Mouse (Mus musculus) neural tube, embryonic 12.5 days (tissue): ENCODE measurements around the gene Rnf25. TPM values are rescaled to one million over a fixed set of nuclear protein-coding genes. Genes with fewer than 3 reads are reported as not detected.

ENCODE experiments used
- ATAC-seq: fragments of 200-750 bp; cut with Nextera tagmentation; 2 replicates; pipeline ENCODE4 v1.8.0; 2017; ENCODE audit warnings: low read depth, mild to moderate bottlenecking, moderate TSS enrichment, moderate library complexity; ENCODE audit not compliant: low FRiP score
- H3K27ac ChIP-seq: fragments of 300-500 bp; sonication (generic); 2 replicates; pipeline ENCODE4 v1.5.1; 2016
- H3K27me3 ChIP-seq: fragments of 300-500 bp; sonication (generic); replicated peaks from 2 replicates; pipeline ENCODE4 v1.6.1; 2016; ENCODE audit warnings: mild to moderate bottlenecking
- H3K36me3 ChIP-seq: fragments of 300-500 bp; sonication (generic); 2 replicates; pipeline ENCODE4 v1.6.1; 2016; ENCODE audit warnings: mild to moderate bottlenecking
- H3K4me1 ChIP-seq: fragments of 300-500 bp; sonication (generic); 2 replicates; pipeline ENCODE4 v1.6.1; 2016
- H3K4me2 ChIP-seq: fragments of 300-500 bp; sonication (generic); replicated peaks from 2 replicates; pipeline ENCODE4 v1.6.1; 2016; ENCODE audit warnings: mild to moderate bottlenecking
- H3K4me3 ChIP-seq: fragments of 300-500 bp; sonication (generic); 2 replicates; pipeline ENCODE4 v1.5.1; 2016
- H3K9ac ChIP-seq: fragments of 300-500 bp; sonication (generic); 2 replicates; pipeline ENCODE4 v1.6.1; 2016; ENCODE audit warnings: mild to moderate bottlenecking
- H3K9me3 ChIP-seq: fragments of 300-500 bp; sonication (generic); 2 replicates; pipeline ENCODE4 v1.6.1; 2016; ENCODE audit warnings: mild to moderate bottlenecking
- WGBS: fragments of 180-500 bp; shearing (Covaris S2); methylation state at CpG from one replicate; pipeline ENCODE4 v1.1.7; 2016; 5-methylcytosine and 5-hydroxymethylcytosine counted together
- polyA plus RNA-seq: library from polyadenylated mRNA; unstranded; fragments of >200 nt; fragmentation: Nextera tagmentation; extraction: Ambion mirVana; gene quantifications from 2 replicates; pipeline ENCODE4 v1.2.1, GENCODE M21; 2016

The Rnf25 gene
- polyA plus RNA-seq, result 35.5 and 37.8 TPM in 2 replicates

DNA sequence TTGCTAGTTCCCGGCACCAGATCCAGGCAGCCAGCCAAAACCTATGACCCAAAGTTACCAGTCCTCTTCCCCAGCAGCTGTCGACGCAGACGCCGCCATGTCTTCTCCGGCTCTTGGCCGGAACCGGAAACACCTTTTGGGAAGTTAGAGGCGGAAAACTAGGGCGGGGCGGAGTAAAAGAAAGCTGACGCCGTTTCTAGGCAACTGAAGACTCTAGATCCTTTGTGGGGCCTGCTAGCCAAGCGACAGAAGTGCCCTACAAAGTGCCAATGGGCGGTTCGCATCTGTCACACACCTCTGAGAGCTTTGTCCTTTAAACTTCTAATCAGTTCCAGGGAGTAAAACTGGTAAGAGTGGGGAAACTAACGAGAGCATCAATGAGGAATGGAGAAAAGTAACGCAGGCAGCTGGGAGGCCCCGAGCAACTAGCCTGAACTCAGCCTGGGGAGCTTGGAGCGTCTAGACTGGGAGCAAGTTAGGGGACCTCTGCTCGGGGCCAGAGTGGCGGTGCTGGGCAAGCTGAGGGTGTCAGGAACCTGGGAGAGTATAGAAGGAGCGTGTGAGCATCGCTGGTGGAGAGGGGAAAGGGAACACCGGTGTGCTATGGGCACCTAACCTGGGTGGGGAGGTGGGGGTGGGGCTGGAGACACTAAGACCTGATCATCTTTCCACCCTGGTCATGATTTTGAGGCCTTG is at the start of gene Rnf25, which contains the start of gene Stk36:
Gene Rnf25, minus strand, starts transcription at position 131 of the 696 bp plus-strand sequence.
Gene Stk36, plus strand, starts transcription at position 179 of the 696 bp plus-strand sequence.
- peak within 1 kb of the TSS; percentile 83 for H3K4me3 ChIP-seq
- H3K27ac ChIP-seq, result no peak within 1 kb of the TSS
- peaks cover 12% of the 10 kb centered on the region for H3K4me1 ChIP-seq
- H3K9ac ChIP-seq, result peak within 1 kb of the TSS; percentile 79
- H3K36me3 ChIP-seq, result peaks cover 31% of the 10 kb centered on the region
- H3K27me3 ChIP-seq, result no peaks in the 10 kb centered on the region
- peak; percentile 90 for ATAC-seq
- 8% methylated on average over 25 of the region's 25 CpGs for WGBS
- H3K9me3 ChIP-seq, result no peaks in the 10 kb centered on the region
- peak within 1 kb of the TSS; percentile 76 for H3K4me2 ChIP-seq

DNA sequence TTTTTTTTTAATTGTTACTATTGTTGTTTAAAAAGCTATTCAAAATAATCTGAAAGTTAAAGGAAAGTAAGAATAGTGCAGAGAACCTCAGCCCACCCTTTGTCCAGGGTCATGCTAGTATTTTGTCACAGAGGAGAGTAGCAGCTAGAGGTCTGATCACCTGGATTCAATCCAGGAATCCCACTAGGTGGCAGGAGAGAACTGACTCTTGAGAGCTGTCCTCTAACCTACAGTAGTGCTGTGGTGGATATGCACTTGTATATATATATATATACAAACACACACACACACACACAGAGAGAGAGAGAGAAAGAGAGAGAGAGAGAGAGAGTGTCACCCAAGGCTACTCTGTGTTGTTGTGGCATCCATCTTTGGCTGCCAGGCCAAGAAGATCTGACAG is 42.7 kb upstream of the Rnf25 start:
- H3K4me1 ChIP-seq, result no peaks in the 10 kb centered on the region
- no peak overlapping the region for H3K4me2 ChIP-seq
- no peak for ATAC-seq
- H3K27ac ChIP-seq, result no peak overlapping the region
- no peaks in the 10 kb centered on the region for H3K9me3 ChIP-seq
- no peaks in the 10 kb centered on the region for H3K27me3 ChIP-seq
- H3K4me3 ChIP-seq, result no peak overlapping the region
- no peak overlapping the region for H3K9ac ChIP-seq
- H3K36me3 ChIP-seq, result no peaks in the 10 kb centered on the region

DNA sequence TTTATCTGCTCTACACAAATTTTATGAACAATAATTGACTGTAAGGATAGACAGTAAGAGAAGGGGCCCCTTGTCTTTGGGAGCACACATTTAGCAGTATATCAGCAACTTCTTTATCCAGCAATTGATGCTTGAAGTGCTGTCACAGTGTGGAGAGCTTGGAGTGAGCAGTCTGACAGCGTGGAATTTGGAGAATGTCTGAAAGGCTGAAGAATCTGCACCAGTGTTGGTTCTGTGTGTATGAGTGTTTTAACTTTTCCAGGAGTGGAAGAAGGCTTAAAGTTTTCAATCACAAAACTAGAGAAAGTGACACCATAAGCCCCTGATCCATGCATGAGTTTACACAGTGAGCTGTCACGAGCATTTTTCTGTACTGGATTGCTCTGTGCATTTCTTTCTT is 42.3 kb upstream of the Rnf25 start:
- Histone ChIP-seq H3K4me1 (no peaks in the 10 kb centered on the region), H3K36me3 (no peaks in the 10 kb centered on the region), H3K9me3 (no peaks in the 10 kb centered on the region), H3K9ac (no peak overlapping the region), H3K4me2 (no peak overlapping the region), H3K4me3 (no peak overlapping the region), H3K27ac (no peak overlapping the region), H3K27me3 (no peaks in the 10 kb centered on the region)
- ATAC-seq, result no peak
- WGBS, result 80% methylated on average over 2 of the region's 2 CpGs

DNA sequence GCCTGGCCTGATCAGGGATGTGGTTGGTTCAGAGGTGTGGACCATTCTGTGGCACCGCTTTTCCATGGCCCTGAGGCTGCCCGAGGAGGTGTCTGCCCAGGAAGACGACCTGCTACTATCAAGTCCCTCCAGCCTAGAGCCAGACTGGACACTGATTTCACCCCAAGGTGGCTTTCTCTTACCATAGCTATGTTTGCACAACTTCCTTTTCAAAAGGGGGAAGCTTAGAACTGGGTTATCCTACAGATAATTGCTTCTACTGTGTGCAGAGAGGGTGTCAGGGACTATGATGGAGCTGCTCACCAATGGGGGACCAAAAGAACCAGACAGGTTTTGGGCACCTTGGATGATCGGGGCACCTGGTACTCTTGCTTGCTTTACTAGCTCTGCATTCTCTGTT is 31.5 kb upstream of the Rnf25 start:
- H3K9me3 ChIP-seq, result no peaks in the 10 kb centered on the region
- WGBS, result 80% methylated on average over 4 of the region's 4 CpGs
- no peak overlapping the region for H3K9ac ChIP-seq
- no peaks in the 10 kb centered on the region for H3K4me1 ChIP-seq
- no peak overlapping the region for H3K27ac ChIP-seq
- H3K27me3 ChIP-seq, result no peaks in the 10 kb centered on the region
- H3K4me3 ChIP-seq, result no peak overlapping the region
- peaks cover 42% of the 10 kb centered on the region for H3K36me3 ChIP-seq
- ATAC-seq, result no peak
- H3K4me2 ChIP-seq, result no peak overlapping the region

DNA sequence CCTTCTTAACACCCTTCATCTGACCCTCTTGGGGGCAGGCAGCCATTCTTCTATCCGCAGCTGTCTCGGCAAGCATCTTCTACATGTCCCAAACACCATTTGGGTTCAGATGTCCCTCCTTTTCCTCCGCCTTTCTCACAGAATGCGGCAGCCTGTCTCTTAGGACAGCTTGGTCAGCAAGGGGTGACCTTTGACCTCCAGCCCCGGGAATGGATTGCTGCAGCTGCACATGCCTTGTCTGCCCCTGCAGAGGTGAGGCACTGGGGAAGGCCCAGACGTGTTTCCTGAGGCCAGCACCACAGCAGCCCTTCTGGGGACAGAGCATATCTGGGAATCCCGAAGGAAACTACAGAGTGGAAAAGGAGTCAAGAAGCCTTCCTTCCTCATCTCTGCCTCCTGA is 26.8 kb upstream of the Rnf25 start:
- Histone ChIP-seq H3K4me2 (no peak overlapping the region), H3K27me3 (no peaks in the 10 kb centered on the region), H3K27ac (no peak overlapping the region), H3K4me1 (no peaks in the 10 kb centered on the region), H3K36me3 (peaks cover 58% of the 10 kb centered on the region), H3K9ac (no peak overlapping the region), H3K9me3 (no peaks in the 10 kb centered on the region), H3K4me3 (no peak overlapping the region)
- no peak for ATAC-seq
- WGBS, result 41% methylated on average over 7 of the region's 7 CpGs

DNA sequence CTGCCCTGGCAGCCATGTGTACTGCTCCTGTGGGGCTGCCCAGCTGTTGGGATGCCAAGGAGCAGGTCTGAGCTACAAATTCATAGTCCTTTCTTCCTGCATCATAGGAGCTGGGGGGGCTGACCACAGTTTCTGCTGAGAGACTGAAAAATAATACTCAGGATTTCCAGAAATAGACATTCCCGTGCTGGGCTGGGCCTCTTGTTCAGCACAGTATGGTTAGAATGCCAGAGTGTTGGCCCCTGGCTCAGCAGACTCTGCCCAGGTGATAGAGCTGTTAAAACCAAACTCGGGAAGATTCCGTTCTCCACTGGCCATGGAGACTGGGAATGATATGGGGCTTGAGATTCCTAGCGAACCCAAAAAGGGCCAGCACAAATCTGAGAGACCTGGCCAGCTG is 24.9 kb upstream of the Rnf25 start:
- H3K4me1 ChIP-seq, result no peaks in the 10 kb centered on the region
- H3K4me2 ChIP-seq, result no peak overlapping the region
- no peak overlapping the region for H3K4me3 ChIP-seq
- no peak overlapping the region for H3K9ac ChIP-seq
- peaks cover 65% of the 10 kb centered on the region for H3K36me3 ChIP-seq
- no peaks in the 10 kb centered on the region for H3K27me3 ChIP-seq
- H3K27ac ChIP-seq, result no peak overlapping the region
- H3K9me3 ChIP-seq, result no peaks in the 10 kb centered on the region
- WGBS, result 89% methylated on average over 4 of the region's 4 CpGs
- no peak for ATAC-seq

DNA sequence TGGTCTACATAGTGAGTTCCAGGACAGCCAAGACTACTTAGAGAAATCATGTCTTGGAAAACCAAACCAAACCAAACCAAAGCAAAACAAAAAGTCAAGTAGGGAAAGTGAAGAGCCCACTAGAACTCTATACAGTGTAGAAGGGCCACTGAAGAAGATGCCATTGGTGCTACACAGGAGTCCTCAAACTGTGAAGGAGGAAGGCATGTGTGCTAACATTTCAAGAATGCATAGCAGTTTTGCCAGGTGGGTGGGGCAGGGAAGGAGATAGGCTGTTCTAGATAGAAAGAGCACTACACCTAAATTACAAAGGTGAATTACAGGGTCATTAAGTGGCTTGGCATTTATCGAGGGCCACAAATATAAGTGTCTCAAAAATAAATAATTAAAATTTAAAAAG is 23.0 kb upstream of the Rnf25 start:
- Histone ChIP-seq H3K4me2 (no peak overlapping the region), H3K9ac (no peak overlapping the region), H3K27me3 (no peaks in the 10 kb centered on the region), H3K27ac (no peak overlapping the region), H3K9me3 (no peaks in the 10 kb centered on the region), H3K36me3 (peaks cover 61% of the 10 kb centered on the region), H3K4me3 (no peak overlapping the region), H3K4me1 (no peaks in the 10 kb centered on the region)
- WGBS, result 88% methylated on average over 1 of the region's 1 CpGs
- ATAC-seq, result no peak

DNA sequence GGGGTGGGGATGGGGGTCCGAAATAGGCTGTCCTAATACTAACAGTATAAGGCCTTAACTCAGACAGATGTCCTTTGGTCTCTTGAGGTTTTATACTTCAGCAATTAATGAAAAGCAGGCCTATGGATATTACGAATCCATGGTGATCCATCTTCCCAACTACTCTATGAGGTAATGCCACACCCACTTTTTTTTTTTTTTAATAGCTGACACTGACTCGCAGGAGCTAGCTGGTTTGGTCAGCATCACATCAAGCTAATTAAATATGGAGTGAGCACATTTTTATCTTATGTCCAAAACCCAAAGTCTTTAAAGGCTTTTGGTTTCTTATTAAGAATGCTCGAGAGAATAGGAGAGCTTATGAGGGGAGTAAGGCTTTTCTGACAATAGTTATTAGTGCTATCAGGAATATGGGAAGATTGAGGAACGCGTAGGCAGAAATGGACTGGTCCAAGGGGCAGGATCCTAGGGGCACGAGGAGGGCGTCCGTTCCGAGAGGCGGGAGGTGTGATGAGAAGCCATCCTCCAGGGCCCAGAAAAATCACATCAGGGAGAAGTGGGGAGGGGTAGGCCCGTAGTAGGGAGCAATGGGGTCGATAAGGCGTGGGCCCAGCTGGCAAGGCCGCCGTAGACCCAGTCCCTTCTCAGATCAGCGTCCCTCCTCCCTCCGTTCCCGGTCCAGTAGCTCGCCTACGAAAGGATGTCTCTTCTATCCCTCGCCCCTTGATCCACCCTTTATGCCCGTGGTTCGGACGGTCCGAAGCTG is 513 bp downstream of the Rnf25 start:
- Histone ChIP-seq H3K4me2 (peak overlapping the region; percentile 76), H3K4me3 (peak overlapping the region; percentile 83), H3K4me1 (peaks cover 12% of the 10 kb centered on the region), H3K9ac (peak overlapping the region; percentile 79), H3K36me3 (peaks cover 36% of the 10 kb centered on the region), H3K27ac (no peak overlapping the region), H3K27me3 (no peaks in the 10 kb centered on the region), H3K9me3 (no peaks in the 10 kb centered on the region)
- peak; percentile 68 for ATAC-seq
- WGBS, result 9% methylated on average over 26 of the region's 26 CpGs

DNA sequence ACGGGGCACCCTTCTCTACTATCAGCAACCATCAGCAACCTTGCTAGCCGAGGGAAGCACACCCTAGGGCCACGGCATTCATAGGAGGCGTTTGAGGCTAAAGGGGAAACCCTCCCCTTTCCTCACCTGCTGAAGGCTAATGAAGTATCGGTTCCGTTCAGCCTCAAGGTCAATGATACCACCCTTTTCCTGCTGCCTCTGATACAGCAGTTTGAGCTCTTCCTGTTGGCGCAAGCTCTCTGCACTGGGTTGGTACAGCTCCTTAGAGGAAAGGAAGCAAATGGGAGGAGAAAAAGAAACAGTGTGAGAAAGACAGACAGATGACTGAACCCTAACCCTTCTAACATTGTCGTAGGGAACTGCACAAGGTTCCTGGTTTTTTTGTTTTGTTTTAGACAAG is 6.8 kb downstream of the Rnf25 start:
- 92% methylated on average over 8 of the region's 8 CpGs for WGBS

DNA sequence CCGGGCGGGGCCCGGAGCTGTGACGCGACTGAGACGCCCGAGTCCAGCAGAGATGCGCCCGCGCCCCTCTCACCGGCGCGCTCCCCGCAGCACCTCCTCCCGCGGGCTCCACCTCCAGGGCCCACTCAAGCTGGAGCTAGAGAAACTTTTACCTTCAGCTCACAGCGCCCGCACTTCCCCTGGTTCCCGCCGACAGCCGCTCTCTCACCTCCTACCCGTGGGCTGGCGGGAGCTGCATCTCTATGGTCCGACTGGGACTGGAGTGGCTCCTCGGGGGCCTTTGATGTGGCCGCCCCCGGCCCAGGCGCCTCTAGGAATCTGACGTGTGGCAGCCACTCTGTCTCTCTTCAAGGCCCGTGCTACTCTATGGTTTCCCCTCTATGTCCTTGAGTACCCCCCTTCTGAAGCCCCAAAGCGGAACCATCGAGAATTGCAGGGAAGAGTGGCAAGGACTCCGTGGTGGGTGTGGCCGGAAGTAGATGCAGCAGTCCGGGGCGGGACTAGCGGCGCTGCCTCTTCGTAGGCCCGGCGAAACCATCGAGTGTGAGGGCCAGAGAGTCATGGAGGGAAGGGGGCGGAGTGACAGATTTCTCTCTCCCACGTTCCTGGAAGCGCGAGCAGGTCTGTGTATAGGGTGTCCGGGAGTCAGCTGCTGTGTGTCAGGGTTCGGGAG is 13.3 kb downstream of the Rnf25 start, which contains the start of the genes Zfp142 and Bcs1l:
Gene Zfp142, minus strand, starts transcription at position 474 of the 673 bp plus-strand sequence.
Gene Bcs1l, plus strand, starts transcription at position 517 of the 673 bp plus-strand sequence.
- under 1% methylated on average over 48 of the region's 48 CpGs for WGBS
- peak; percentile 99 for ATAC-seq
- H3K9me3 ChIP-seq, result no peaks in the 10 kb centered on the region
- peaks cover 32% of the 10 kb centered on the region for H3K36me3 ChIP-seq
- peak within 1 kb of the TSS; percentile 87 for H3K4me2 ChIP-seq
- H3K27me3 ChIP-seq, result no peaks in the 10 kb centered on the region
- peaks cover 20% of the 10 kb centered on the region for H3K4me1 ChIP-seq
- peak within 1 kb of the TSS; percentile 69 for H3K9ac ChIP-seq
- peak within 1 kb of the TSS; percentile 72 for H3K4me3 ChIP-seq
- H3K27ac ChIP-seq, result peak within 1 kb of the TSS; percentile 28; the same call in 1 of the 2 replicates

More for the DNA sequence above, 6.8 kb downstream of the Rnf25 start:
- no peaks in the 10 kb centered on the region for H3K9me3 ChIP-seq
- H3K4me1 ChIP-seq, result no peaks in the 10 kb centered on the region
- H3K36me3 ChIP-seq, result peaks cover 78% of the 10 kb centered on the region
- H3K9ac ChIP-seq, result no peak overlapping the region
- no peak for ATAC-seq
- H3K4me2 ChIP-seq, result no peak overlapping the region
- H3K4me3 ChIP-seq, result no peak overlapping the region
- no peaks in the 10 kb centered on the region for H3K27me3 ChIP-seq
- H3K27ac ChIP-seq, result no peak overlapping the region

DNA sequence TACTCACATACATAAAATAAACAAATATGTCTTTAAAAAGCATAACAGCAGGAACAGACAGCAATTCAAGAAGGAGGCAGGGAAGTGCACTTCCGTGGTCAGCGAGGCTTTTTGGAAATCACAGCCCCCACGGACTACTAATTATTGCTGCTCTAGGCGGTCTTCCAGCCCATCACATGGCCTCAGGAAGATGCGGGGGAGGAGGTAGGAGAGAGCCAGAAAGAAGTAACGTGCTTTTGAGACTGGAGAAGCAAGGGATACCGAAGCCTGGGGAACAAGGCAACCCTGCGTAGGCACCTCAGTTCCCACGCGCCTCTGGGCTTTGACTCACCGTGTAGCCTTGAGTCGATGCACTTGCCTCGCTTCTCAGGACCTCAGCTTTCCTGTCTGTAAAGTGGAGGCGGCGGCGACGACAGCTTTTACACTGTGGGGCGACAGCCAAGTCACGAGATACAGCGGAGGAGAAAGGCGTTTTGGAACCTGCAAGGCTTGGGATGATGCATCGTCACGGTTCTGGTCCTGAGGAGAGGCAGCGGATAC is 13.9 kb downstream of the Rnf25 start:
- ATAC-seq, result no peak; the same call in 1 of the 2 replicates
- no peaks in the 10 kb centered on the region for H3K9me3 ChIP-seq
- WGBS, result under 1% methylated on average over 24 of the region's 24 CpGs
- H3K4me3 ChIP-seq, result peak overlapping the region; percentile 72
- H3K9ac ChIP-seq, result peak overlapping the region; percentile 69
- H3K4me2 ChIP-seq, result peak overlapping the region; percentile 87
- peaks cover 34% of the 10 kb centered on the region for H3K36me3 ChIP-seq
- H3K27ac ChIP-seq, result 0 out of 2 replicates have a peak overlapping the region, but pooled peaks have one; percentile 28
- H3K4me1 ChIP-seq, result peaks cover 20% of the 10 kb centered on the region
- H3K27me3 ChIP-seq, result no peaks in the 10 kb centered on the region
